Mouse (Mus musculus): Measurements from ENCODE around the gene Sorbs2. TPM values are rescaled to one million over a fixed set of nuclear protein-coding genes. Genes with fewer than 3 reads are reported as not detected.

Gene Sorbs2
- total RNA-seq (2015) (0.32 TPM in 1 of 2 replicates, not detected in the other), total RNA-seq (2017) (not detected in 2 replicates)

DNA sequence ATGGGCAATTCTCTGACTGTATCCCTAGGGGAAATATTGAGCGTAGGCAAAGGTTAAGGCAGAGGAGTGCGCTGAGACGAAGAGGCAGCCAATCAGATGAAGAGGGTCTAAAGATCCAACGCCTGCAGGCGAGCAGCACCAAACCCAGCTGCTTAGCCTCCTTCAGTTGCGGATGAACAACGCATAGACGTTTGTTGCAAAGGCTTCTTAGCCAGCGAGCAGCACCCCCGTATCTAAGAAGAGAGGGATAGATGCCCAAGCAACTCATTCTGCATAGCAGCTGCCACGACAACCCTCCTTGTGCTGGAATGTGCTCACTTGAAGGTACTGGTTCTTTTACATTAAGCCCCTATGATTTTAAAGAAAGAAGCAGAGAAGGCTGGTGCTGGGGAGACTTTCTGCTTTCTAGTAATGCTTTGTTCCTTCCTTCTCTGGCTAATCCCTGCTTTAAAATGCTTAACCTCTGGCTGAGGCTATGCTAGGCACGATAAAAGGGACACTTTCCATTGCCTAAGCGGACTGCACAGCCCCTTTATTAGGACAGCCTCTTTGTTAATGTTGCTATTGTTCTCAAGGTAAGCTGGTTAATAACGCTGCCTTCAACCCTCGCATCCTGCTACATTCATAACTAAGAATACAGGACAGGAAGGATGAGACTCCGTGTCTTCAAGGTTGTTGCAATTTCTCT lies at the start of gene Sorbs2:
Sorbs2 (plus strand) TSS at position 155 of the 688 bp plus-strand sequence.
- no peak for ATAC-seq (replicated peaks; ENCODE audit: poor library complexity)

DNA sequence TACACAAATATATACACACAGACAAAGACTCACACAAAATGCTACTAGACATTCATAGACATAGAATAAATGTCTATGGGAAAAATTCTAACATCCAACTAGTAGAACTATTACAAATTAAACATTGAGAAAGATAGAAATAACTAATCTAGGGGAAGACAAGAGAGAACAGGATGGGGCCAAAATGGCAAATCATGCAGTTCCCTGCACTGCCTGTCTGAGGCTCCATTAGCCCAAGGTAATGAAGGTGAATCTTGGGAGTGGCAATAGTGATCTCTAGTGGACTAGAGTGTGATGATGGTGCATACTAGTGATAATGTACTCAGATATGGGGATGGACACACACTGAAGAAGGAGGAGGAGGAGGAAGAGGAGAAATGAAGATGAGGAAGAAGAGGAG lies 49.7 kb upstream of the Sorbs2 start:
- ATAC-seq (replicated peaks; ENCODE audit: poor library complexity), result no peak

DNA sequence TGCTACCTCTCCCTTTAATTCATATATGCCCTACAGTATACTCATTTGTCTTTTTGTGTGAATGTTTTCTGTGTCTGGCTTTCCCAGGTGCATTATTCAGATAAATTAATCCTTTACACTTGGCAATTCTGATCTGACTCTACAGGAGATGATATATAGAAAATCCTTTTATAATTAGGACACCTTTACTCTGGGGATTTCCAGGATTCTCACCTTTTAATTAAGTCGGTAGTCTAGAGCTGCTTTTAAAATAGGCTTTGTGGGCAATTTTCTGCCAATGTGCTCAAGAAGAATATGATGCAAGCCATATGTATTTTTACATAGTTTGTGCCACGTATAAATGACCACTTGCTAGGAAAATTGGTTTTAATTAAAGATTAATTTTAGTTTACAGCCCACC lies 38.6 kb upstream of the Sorbs2 start:
- no peak for ATAC-seq (replicated peaks; ENCODE audit: poor library complexity)

GRCm38 (mm10) chr8:45469507-45470178 lies 37.9 kb upstream of the Sorbs2 start:
- no peak for ATAC-seq (replicated peaks; ENCODE audit: poor library complexity)

GRCm38 (mm10) chr8:45480886-45481285 lies 26.7 kb upstream of the Sorbs2 start:
- ATAC-seq (replicated peaks; ENCODE audit: poor library complexity), result no peak

DNA sequence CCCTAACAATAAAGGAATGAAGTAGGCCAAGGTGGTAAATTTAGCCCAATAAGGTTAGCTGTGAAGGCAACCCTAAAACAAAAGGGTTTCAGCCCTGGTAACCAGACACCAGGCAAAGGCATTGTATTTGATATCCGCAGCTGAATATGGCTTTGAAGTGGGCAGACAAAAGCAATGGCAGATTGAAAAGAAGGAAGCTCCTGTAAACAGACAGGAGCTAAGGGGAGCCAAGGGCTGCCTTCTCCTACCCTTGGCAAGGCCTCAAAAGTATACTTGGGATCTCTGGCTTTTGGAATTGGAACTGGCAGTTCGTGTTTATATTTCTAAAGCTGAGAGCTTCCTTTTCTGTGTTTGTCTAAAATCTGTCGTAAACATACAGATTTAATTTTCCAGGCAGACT lies 21.3 kb upstream of the Sorbs2 start:
- ATAC-seq (replicated peaks; ENCODE audit: poor library complexity), result no peak

GRCm38 (mm10) chr8:45503971-45504370 lies 3.6 kb upstream of the Sorbs2 start:
- no peak for ATAC-seq (replicated peaks; ENCODE audit: poor library complexity)

DNA sequence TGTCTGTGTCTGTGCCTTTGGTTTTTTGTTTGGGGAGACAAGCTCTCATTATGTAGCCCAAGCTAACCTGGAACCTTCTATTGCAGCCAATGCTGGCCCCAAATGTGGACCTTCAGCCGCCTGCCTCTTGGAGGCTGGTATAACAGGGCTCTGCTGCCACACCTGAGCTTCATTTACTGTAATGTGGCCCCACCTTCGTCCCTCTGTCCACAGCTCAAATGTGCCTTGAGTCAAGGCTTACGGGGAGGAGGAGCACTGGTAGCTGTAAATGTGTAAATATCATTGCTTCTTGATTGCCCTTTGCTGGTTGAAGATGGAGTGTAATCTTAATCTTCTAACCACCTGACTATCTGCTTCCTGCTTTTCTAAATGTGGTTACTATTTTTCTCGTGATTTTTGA lies 1.2 kb upstream of the Sorbs2 start:
- ATAC-seq (replicated peaks; ENCODE audit: poor library complexity), result no peak

DNA sequence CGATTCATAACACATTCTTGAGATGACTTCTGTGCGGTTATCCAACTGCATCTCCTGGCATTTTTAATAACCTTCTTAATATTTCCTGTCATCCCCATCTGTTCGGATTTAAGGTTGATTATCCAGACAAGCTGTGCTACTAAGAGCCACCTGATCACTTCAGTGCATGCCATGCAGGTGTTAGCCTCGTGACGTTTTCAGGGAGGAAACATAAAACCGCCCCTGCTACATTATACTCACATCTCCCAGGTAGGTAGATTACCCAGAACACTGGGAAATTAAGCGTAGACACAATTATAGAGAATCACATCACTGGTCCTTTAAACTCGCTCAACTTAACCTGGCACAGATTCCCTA lies 333 bp upstream of the Sorbs2 start:
- no peak for ATAC-seq (replicated peaks; ENCODE audit: poor library complexity)

GRCm38 (mm10) chr8:45508521-45509104 lies 1.0 kb downstream of the Sorbs2 start:
- ATAC-seq (replicated peaks; ENCODE audit: poor library complexity), result no peak

DNA sequence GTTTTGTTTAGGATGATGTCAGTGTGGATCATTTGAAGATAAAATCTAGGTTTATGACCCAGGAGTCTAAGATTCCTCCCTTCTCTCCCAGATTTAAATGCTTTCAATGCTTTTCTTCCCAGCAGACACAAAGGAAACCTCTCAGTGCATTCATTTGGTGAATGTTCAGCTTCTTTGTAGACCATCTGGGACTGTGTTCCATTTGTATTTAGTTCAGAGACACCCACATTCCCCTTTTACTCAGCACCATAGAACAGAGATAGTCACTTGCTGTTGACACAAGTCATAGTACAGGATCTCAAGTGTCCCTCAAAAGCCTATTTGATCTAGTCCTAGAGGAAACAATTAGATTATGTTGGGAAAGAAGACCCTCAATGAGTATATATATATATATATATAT lies 4.8 kb downstream of the Sorbs2 start:
- ATAC-seq (replicated peaks; ENCODE audit: poor library complexity), result no peak

DNA sequence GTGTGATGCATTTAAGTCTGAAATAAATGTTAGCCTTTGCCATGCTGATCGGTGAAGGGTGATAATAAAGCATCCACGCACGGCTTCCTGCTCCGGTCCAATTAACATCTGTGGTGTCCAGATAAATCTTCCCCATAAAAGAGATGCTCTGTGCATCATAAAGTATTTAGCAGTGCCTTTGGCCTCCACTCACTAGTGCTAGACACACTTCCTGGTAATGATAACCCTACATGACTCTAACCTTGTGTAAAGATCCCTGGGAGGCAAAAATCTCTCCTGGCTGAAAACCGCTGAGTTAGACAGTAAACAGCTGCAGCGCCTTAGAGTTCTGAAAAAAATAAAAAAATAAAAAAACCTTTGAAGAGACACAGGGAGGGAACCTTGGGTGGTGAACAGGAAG lies 14.0 kb downstream of the Sorbs2 start:
- ATAC-seq (replicated peaks; ENCODE audit: poor library complexity), result no peak

DNA sequence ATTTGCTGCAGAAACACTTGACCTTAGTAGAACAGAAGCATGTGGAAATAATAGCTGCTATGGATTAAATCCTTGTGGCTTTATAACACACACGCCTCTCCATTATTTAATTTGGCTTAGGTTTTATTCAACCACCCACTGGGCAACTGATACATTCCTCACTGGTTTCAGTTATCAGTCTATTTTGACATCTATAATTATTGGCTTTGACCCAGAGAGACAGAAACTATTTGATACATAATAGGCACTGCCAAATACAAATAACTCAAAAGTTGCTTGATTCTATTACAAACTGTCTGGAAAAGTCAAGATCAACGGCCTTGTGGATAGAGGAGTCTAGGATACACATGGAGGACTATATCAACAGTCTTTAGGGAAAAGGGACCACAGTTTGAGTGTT lies 20.1 kb downstream of the Sorbs2 start:
- ATAC-seq (replicated peaks; ENCODE audit: poor library complexity), result no peak

DNA sequence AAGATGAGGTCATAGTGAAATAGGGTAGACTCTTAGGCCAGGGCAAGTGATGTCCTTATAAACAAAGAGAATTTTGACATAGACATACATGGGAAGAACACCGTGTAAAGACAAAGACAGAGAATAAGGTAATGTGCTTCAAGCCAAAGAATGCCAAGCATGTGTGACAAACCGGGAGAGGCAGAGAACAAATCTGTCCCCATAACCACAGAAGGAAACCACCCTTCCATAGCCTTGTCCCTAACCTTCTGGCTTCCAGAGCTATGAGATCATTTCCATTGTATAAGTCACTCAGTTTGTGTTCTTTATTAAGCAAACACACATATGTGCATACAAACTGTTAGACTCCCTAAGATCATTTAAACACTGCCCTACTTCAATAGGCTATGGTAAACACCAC lies 21.3 kb downstream of the Sorbs2 start:
- no peak for ATAC-seq (replicated peaks; ENCODE audit: poor library complexity)

DNA sequence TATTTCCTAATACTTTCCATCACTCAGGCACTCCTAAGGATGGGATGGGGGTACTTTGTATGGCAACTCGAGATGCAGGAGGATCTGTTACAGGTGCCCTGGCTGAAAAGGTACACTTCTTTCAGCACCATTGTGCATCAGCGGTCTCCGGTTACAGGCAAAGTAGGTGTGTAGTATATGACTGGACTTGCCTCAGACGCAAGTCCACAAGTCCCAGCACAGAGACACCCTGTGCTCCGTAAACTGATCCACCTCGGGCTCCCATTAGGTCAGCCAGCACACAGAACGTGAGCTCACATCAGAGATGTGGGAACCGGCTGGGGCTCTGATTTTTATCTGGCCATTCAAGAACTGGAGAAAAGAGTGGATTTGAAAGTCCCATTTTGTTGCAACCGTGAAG lies 29.0 kb downstream of the Sorbs2 start:
- ATAC-seq (replicated peaks; ENCODE audit: poor library complexity), result no peak

DNA sequence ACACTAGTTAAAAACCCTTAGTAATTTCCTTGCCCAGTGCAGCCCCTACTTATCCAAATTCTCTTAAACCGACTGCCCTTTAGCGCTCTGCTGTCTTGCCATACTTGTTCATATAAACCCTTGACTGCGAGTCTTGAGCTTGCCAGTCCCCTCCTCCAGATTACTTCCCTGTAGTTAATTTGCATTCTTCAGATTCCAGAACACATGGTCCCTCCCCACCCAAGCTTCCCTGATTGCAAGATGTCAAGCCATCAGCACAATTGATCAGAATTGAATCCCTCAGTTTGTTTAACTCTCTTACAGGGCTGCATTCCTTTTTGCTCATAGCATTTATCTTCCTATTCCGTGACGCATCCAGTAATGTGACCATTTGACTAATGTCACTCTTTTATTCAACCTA lies 32.9 kb downstream of the Sorbs2 start:
- no peak for ATAC-seq (replicated peaks; ENCODE audit: poor library complexity)

- ATAC-seq (replicated peaks; ENCODE audit: poor library complexity), result no peak
Measured at GRCm38 (mm10) chr8:45552175-45552574, 44.6 kb downstream of the Sorbs2 start.

- ATAC-seq (replicated peaks; ENCODE audit: poor library complexity), result no peak
Measured at GRCm38 (mm10) chr8:45554627-45555026, 47.0 kb downstream of the Sorbs2 start.

DNA sequence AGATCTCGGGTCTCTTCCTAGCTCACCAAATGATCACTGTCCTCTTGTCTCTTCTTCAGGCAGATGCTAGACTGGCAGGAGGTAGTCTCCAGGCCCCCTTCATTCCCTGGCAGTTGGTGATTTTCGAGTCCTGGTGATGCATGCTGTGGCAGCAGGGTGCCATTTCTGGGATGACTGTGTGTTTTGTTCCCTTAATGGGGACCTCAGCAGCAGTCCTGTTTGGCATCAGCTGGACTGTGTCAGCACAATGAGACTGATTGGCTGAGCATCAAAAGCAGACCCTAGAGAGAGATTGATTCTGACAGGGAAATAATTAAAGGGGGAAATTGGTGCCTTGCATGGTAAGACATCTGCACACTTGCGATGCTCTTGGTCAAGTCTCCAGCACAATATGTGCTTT lies 50.3 kb downstream of the Sorbs2 start:
- ATAC-seq (replicated peaks; ENCODE audit: poor library complexity), result no peak

- no peak for ATAC-seq (replicated peaks; ENCODE audit: poor library complexity)
Measured at GRCm38 (mm10) chr8:45558426-45558825, 50.8 kb downstream of the Sorbs2 start.

DNA sequence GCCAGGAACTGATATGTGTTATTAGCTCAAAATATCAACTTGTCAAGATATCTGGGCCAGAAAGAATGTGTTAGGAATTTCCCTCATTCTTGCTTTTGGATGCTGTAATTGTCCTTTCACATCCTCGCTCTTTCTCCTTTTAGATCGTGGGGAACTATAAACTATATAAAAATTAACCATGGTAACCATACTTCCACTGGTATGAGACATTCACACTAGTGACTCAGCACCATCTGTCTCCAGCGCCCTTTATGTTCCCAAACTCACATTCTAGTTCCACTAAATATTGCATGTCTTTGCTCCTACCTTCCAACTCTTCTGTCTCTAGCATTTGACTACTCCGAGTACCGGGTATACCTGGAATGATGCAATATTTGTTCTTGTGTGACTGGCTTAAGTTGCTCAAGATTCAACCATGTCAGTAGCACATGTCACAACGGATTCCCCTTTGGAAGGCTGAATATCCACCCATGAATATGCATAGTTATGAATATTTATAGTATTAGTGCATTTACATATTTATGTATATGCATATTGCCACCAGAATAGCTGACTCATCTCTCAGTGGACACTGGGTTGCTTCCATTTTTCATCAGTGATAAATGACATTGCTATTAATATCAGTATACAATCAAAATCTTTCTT lies 51.7 kb downstream of the Sorbs2 start:
- no peak for ATAC-seq (replicated peaks; ENCODE audit: poor library complexity)

DNA sequence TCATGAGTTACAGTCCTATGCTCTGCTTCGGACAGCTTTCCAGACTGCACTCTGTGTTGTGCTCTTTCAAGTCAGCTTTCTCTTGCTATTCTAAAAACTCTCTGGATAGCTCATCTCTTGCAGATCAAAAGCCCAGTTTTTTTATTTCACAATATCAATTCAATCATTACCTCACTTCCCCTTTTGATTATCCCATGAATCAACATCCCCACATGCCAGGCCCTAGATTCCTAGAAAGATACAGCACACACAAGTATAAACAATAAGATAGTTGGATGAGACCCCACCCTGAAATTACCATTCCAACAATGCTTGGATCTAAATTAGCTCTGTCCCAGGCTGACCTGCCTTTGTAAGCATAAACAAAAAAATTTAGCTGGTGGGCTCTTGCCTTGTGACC lies 57.6 kb downstream of the Sorbs2 start:
- ATAC-seq (replicated peaks; ENCODE audit: poor library complexity), result no peak

Measured in megakaryocyte progenitor cell, adult 5-6 weeks (primary cell).